Mouse (Mus musculus) spleen, postnatal 4 days (tissue): ENCODE measurements around the gene Miip.

Source experiments
- DNase-seq, 2 experiments: peaks; one replicate each; pipeline ENCODE4 v3.0.0; 2022; ENCODE audit warnings: low spot score in 2 of 2

Miip gene

DNA sequence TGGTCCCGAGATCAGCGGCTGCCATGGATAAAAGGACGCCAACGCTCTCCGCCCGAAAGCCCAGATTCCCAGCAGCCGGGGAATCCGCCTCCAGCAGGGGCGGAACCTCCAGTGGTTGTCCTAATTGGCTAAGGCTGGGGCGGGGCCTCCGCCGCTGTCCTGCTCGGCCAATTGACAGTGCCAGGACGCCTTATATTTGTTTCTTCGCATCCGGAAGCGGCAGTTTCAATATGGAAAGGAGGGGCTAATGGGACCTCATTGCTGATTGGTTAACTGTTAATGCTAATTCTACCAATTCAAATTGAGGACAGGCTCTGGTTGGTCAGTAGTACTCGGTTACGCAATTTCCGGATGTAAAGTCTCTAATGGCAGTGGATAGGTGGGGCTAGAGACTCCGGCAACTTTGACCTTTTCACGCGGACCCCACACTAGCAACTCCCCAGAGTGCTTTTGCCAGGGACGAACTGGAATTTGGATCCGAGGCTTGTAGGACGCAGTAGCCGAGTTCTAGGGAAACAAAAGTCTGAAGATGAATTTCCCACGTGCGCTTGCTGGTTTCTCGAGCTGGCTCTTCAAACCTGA, at the start of gene Miip, which contains the start of gene Fv1:
Gene Miip, minus strand, starts transcription at position 367 of the 582 bp plus-strand sequence.
Gene Fv1, plus strand, starts transcription at position 530 of the 582 bp plus-strand sequence.
- peak; percentile 94 for DNase-seq

DNA sequence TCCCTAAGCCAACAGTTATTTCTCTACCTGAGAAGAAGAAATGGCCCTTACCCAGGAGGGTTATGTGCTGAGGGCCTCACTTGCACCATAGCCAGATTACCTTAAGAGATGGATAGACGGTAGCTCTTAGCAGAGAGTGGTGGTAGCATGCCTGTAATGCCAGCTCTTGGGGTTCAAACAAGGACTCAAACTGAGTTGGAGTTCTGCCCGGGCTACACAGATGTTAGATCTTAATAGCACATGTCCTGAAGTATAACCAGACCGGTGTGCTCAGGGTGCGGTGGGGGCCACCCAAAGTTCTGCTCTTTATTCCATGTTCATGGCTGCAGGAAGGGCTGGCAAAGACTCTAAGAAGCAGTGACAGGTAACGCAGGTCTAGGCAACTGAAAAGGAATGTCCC, 40.9 kb upstream of the Miip start:
- no peak for DNase-seq

- DNase-seq = no peak
Measured at GRCm38 (mm10) chr4:147906230-147906629, 37.6 kb upstream of the Miip start.

DNA sequence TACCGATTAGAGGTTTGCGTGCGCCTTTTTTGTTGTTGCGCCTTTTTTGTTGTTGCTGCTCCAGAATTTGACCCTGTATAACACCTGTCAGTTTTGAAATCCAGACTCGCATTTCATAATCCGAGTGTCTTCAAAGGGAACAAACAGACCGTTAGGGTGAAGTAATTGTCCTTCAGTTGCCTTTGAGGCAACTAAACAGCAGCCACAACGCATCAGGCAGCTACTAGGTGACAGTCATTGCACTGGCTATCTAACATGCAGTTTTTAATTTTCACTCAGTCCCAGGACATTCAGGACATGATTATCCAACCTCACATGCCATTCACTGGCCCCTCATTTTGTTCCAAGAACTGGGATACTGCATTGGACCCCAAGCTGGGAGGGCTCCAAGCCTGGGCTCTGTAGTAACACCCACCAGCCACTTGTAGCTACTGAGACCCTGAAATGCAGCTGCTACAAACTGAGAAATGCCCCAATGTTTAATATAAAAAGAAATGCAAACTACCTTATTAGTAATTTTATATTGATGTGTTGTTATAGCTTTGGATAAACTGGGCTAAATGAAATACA, 36.6 kb upstream of the Miip start:
- no peak for DNase-seq

- peak; percentile 84 to 93 for DNase-seq
Measured at GRCm38 (mm10) chr4:147904313-147905089, 35.9 kb upstream of the Miip start, which contains the start of gene Mfn2. TSS of gene Mfn2 (minus strand) at chr4:147904704.

DNA sequence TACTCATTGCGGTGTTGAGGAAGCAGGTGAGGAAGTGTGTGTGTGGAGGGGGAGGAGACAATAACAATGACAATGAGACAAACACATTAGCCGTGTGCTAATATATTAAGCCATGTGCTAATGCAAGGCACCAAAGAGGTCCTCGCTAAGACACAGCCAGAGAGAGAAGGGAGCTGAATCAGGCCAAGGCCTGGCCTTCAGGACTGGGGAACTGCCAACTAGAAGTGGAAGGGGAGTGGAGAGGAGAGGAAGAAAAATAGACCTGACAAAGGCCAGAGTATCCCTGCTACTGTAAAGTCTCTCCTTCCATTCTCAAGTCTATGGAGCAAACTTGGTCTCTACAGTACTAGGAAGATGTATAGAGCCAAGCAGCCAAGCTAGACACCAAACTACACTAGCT, 35.0 kb upstream of the Miip start:
- no peak for DNase-seq

- DNase-seq = no peak
Measured at GRCm38 (mm10) chr4:147902906-147903500, 34.4 kb upstream of the Miip start.

DNA sequence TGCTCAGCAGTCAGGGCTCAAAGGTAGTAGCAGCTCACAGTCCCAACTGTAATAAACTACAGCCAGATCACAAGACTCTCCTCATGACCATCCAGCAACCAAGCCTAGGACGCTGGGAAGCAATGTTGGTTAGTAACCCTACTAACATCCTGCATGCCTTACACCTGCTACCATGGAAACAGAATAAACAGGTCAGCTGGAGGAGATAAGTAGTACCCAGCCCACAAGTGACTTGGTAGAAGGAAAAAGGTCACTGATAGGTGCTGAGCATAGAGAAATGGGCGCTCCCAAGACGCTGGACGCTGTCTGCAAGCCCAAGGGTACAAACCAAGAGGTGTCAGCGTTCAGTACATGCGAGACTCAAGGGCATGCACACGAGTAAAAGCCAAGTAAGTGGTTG, 31.8 kb upstream of the Miip start:
- no peak for DNase-seq

GRCm38 (mm10) chr4:147897348-147897747, 28.7 kb upstream of the Miip start:
- no peak for DNase-seq

GRCm38 (mm10) chr4:147896411-147896810, 27.8 kb upstream of the Miip start:
- no peak for DNase-seq

DNA sequence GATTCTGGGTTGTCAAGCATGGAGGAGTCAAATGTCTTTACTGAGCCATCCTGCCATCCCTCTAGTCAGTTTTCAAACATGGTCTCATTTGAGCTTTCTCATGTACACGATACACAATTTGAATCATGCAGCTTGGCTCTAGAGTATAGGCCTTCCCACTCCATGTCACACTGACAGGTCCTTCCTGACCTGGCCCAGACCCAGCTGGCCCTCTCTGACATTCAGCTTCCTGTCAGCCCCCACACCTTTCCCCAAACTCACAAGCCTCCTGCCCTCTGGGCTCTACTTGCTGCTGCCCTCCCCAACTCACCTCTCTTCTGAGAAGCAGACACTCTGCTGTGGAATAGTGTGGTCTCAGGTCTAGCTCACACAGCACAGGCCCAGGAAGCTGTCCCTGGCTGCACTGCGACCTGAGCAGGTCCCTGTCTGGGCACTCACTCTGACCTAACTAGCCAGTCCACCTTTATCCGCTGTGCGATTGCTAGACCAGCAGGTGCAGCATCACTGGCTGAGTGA, 27.3 kb upstream of the Miip start:
- DNase-seq = no peak

DNA sequence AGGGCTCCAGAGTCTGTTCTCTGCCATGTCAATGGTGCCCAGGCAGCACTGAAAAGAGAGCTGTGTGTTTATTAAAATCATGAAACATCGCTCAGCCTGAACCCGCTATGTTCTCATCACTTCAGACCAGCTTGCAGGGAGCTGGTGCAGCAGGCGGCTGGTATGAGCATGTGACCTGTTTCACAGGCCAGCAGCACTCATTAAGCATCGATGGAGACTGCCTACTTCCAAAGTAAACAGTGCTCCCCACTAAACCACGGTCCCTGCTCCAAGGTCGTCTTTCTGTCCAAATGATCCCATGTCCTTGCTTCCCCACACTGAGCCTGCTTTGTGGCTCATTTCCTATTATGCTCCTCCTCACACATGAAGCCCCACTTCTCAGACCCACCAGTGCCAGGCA, 21.7 kb upstream of the Miip start:
- no peak for DNase-seq

DNA sequence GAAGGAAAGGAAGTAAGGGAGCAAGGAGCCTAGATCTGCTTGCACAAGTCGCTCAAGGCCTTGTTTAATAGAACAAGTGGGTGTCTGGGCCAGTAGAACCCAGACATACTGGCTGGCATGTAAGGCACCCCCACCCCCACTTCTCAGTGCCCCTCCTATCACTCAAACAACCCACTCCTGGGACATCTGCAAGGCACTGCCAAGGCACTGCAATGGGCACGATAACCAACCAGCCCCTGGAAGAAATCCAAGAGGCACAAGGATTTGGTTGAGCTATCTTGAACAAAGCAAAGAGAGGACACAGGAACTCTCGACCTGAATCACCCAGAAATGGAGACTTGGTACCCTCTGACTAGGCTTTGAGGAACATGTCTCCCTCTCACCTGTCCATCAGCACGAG, 19.6 kb upstream of the Miip start:
- no peak for DNase-seq

GRCm38 (mm10) chr4:147887277-147887676, 18.7 kb upstream of the Miip start:
- DNase-seq = no peak

DNA sequence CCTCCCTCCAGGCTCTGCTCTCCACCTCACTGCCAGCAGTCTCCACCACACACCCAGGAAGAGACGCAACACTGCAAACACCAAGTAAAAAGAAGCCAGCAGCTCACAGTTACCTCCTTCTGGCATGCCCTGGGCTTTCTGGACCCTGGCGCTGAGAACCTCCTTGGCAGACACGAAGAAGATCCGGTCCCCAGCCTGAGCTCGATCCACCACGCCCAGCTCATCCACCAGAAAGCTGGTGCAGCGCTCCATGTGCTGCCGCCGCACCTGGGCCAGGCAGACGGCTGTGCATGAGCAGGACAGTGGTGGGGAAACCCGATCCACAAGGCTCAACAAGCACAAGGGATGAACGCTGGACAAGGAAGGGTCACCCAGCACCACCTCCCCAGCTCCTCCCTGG, 17.5 kb upstream of the Miip start:
- no peak for DNase-seq

GRCm38 (mm10) chr4:147884138-147884537, 15.5 kb upstream of the Miip start:
- no peak for DNase-seq

DNA sequence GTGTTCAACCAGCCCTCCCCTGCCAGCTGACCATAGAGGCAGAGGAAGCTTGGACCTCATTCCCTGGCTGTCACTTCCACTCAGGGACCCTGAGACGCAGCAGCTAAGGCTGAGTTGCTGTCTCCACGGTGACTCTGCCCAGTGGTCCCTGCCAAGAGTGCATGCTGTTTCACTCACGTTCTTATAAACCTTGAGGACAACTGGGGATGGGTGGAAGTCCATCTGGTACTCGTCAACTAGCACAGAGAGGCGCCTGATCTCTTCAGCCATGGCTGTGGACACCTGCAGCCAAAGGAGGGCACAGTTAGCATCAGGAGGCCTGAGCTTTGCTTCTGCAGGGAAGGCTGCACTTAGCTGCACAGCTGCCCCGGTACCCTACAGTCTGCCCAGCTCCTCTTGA, 14.4 kb upstream of the Miip start:
- DNase-seq = no peak

DNA sequence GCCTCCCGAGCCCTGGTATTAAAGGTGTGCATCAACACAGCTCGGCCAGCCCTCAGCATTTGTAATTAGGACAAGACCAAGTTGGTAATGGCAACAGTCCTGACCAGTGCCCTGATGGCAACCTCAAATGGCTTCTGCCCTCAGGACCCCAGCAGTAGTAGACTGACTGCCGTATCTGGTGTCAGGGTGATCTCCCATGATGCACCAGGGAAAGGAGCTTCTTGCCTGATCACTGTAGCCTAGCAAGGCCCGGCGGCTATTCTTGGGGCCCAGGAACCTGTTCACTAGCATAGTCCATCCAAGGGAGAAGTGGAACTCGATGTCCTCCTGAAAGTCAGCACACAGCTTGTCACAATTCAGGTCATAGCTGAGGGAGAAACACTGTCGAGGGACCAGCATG, 13.2 kb upstream of the Miip start:
- DNase-seq = peak in 1 of 2 experiments; percentile 54

DNA sequence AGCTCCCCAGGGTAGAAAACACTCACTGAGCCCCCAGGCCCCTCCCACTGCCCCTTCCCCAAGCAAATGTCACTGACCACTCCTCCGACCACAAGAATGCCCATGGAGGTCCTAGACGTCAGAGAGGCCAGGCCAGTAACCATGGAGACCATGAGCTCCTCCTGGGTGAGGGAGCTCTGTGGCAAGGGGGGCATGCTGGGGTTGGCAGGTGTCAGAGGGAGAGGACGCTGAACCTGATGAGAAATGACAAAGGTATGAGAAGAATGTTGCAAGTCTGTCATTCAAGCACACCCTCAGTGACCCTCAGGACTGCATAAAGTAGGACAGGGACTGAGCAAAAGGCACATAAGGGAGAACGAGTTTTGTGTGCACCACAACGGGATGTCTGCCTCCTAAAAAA, 11.2 kb upstream of the Miip start:
- DNase-seq = no peak

- peak in 1 of 2 experiments; percentile 56 for DNase-seq
Measured at GRCm38 (mm10) chr4:147879456-147879855, 10.8 kb upstream of the Miip start.

DNA sequence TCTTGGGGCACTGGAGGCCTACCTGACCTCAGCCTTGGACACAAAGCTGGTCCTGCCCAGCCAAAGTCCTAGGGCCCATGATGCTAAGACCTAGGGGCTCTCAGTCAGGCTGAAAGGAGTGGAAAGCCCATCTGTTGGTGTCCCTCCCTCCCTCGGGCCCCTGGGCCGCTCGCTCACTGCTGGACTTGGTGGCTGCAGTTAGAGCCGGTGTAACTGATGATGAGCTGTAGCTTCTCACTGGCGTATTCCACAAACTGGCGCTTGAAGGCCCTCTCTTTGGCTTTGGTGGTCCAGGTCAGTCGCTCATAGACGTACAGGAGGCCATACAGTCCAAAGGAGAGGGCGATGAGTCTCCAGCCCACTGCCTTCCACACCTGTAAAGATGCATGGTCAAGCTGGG, 9.9 kb upstream of the Miip start:
- DNase-seq = peak in 1 of 2 experiments; percentile 58

DNA sequence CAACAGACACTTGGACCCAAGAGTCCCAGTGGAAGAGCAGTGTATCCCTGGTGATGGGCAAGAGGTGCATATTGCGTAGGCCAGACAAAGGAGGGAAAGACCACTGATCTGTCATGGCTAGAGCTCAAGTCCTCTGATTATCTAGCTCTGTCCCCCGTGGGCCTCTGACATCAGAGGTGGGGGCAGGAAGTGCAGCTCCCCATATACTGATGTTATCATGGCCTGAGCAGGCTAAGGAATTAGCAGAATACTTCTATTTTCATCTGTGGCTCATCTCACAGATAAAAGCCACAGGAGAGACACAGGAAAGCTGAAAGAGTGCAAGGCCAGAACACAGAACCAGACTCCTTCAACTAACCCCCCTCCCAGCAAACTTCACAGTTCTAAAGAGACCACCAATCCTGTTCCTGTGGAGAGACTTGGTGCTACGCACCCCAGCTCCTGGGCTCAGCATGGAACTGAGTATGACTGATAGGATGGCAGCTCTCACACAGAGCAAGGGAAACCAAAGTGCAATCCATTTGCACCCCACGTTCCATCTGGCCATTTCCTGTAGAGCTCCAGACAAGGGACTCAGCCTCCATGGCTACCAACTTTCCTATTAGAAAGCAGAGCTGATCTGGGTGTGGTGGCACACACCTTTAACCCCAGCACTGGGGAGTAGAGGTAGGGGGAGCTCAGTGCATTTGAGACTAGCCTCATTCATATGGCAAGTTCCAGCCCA, 7.4 kb upstream of the Miip start:
- DNase-seq = no peak
